ENCODE assay signal across 13 mouse cellular contexts in the genomic region with DNA sequence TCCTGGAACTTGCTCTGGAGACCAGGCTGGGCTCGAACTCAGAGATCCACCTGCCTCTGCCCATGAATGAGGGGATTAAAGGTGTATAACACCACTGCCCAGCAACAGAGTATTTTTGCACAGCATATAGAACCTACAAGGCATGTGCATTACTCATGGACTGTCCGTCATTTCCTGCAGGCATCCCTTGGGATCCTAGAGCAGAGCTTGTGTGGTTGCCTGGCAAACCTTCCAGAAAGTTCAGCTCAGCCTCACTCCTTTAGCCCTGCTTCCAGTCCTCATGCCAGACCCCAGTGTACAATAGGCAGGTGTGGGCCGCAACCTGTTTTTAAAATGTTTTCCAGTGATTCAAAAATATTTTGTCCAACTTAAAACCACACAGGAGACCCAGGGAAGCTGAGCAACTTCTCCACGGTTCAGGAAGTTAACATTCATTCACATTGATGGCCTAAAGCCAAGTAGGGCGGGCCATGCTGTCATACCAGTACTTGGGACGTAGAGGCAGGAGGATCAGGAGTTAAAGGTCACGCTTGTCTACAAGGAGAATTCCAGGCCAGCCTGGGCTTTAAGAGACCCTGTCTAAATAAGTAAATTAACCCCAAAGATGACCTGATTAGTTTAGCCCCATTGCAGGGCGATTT. TPM values are rescaled to one million over a fixed set of nuclear protein-coding genes. Genes with fewer than 3 reads are reported as not detected.
DNase-seq lines count a peak whose midpoint lies in the region; ATAC-seq and TF ChIP-seq lines count a peak whose summit lies in the region.
"Had no signal": no experiment of that assay in that cellular context is flagged by ENCODE, and none has a peak within 500 bp of the region (broad histone marks: within the 10 kb centered on the region; RNA-seq: fewer than 3 reads in every experiment).

No protein-coding gene starts in this region.

- no peak overlapping the region for H3K27ac ChIP-seq in liver, adult 2 months (replicated peaks; ENCODE audit: insufficient read depth, low read depth, low read length)
- H3K27ac ChIP-seq in liver, postnatal 0 days (ENCODE audit: low read depth) = no peak overlapping the region
- H3K27ac ChIP-seq in kidney, postnatal 0 days = no peak overlapping the region
- H3K27ac ChIP-seq in midbrain, embryonic 13.5 days = no peak overlapping the region
- H3K27ac ChIP-seq: limb, embryonic 10.5 days; neural tube, embryonic 13.5 days had no signal

- no peak overlapping the region for H3K9ac ChIP-seq in liver, adult 2 months (ENCODE audit: low read depth, low read length)
- no peak overlapping the region for H3K9ac ChIP-seq in liver, postnatal 0 days (replicated peaks)
- no peak overlapping the region for H3K9ac ChIP-seq in kidney, postnatal 0 days (ENCODE audit: low read depth, low read length)
- H3K9ac ChIP-seq in midbrain, embryonic 13.5 days (replicated peaks) = no peak overlapping the region
- H3K9ac ChIP-seq: neural tube, embryonic 13.5 days had no signal

- TF ChIP-seq POLR2A in liver, adult 2 months (IDR thresholded peaks at IDR 0.05; ENCODE audit: extremely low read depth, insufficient read depth, low read length) = no peak

- H3K36me3 ChIP-seq in liver, adult 2 months (ENCODE audit: control insufficient read depth, insufficient read depth, low read length) = no peaks in the 10 kb centered on the region
- no peaks in the 10 kb centered on the region for H3K36me3 ChIP-seq in liver, postnatal 0 days (replicated peaks; ENCODE audit: insufficient read depth, low read length)
- H3K36me3 ChIP-seq in kidney, postnatal 0 days (ENCODE audit: insufficient read depth, low read length) = no peaks in the 10 kb centered on the region
- H3K36me3 ChIP-seq in midbrain, embryonic 13.5 days = no peaks in the 10 kb centered on the region
- H3K36me3 ChIP-seq: limb, embryonic 10.5 days; neural tube, embryonic 13.5 days had no signal

- no peaks in the 10 kb centered on the region for H3K9me3 ChIP-seq in liver, postnatal 0 days (ENCODE audit: low read length)
- no peaks in the 10 kb centered on the region for H3K9me3 ChIP-seq in kidney, postnatal 0 days (replicated peaks; ENCODE audit: low read length)
- no peaks in the 10 kb centered on the region for H3K9me3 ChIP-seq in midbrain, embryonic 13.5 days
- H3K9me3 ChIP-seq: limb, embryonic 10.5 days; megakaryocyte, embryonic 14.5 days; neural tube, embryonic 13.5 days had no signal

- WGBS in liver, adult 2 months = 56% methylated on average over 8 of the region's 8 CpGs
- WGBS in liver, postnatal 0 days (ENCODE audit: insufficient replicate concordance) = 57% methylated on average over 8 of the region's 8 CpGs
- WGBS in kidney, postnatal 0 days = 43% methylated on average over 8 of the region's 8 CpGs
- 63% methylated on average over 8 of the region's 8 CpGs for WGBS in midbrain, embryonic 13.5 days

- no peak for TF ChIP-seq CTCF in liver, adult 2 months (IDR thresholded peaks at IDR 0.05; ENCODE audit: low read depth, low read length)
- TF ChIP-seq CTCF in liver, postnatal 0 days (IDR thresholded peaks at IDR 0.05; ENCODE audit: low read depth) = no peak
- TF ChIP-seq CTCF in kidney, postnatal 0 days (IDR thresholded peaks at IDR 0.05; ENCODE audit: low read depth) = no peak

- H3K27me3 ChIP-seq in liver, adult 2 months (ENCODE audit: control insufficient read depth, insufficient read depth, low read length) = no peaks in the 10 kb centered on the region
- no peaks in the 10 kb centered on the region for H3K27me3 ChIP-seq in liver, postnatal 0 days (ENCODE audit: insufficient read depth, low read length)
- no peaks in the 10 kb centered on the region for H3K27me3 ChIP-seq in kidney, postnatal 0 days (ENCODE audit: insufficient read depth, low read length)
- no peaks in the 10 kb centered on the region for H3K27me3 ChIP-seq in midbrain, embryonic 13.5 days
- H3K27me3 ChIP-seq: neural tube, embryonic 13.5 days had no signal

- H3K79me2 ChIP-seq in liver, adult 2 months (ENCODE audit: control insufficient read depth, insufficient read depth, low read length) = no peaks in the 10 kb centered on the region

- no peak for ATAC-seq in liver, postnatal 0 days
- ATAC-seq in kidney, postnatal 0 days (replicated peaks; ENCODE audit: low FRiP score, low read depth) = peak; percentile 40; the same call in 1 of the 2 replicates
- no peak for ATAC-seq in midbrain, embryonic 13.5 days
- ATAC-seq: intestine, postnatal 0 days had no signal

- H3K4me1 ChIP-seq in liver, adult 2 months (ENCODE audit: control insufficient read depth, insufficient read depth, low read length) = no peaks in the 10 kb centered on the region
- no peaks in the 10 kb centered on the region for H3K4me1 ChIP-seq in liver, postnatal 0 days (ENCODE audit: insufficient read depth)
- no peaks in the 10 kb centered on the region; the same call in 1 of the 2 replicates for H3K4me1 ChIP-seq in kidney, postnatal 0 days (replicated peaks; ENCODE audit: insufficient read depth, low read length)
- peaks cover under 1% of the 10 kb centered on the region; the same call in 1 of the 2 replicates for H3K4me1 ChIP-seq in midbrain, embryonic 13.5 days (replicated peaks)
- H3K4me1 ChIP-seq: limb, embryonic 10.5 days; neural tube, embryonic 13.5 days had no signal

- DNase-seq in liver, adult 2 months (ENCODE audit: extremely low read depth, low read depth, low spot score) = peak; percentile 47
- no peak for DNase-seq in liver, postnatal 0 days
- DNase-seq in adrenal gland, postnatal 36 days = peak; percentile 50 to 58
- DNase-seq in kidney, postnatal 0 days (ENCODE audit: low spot score) = peak; percentile 62
- DNase-seq in mesoderm, embryonic 11.5 days (ENCODE audit: low read depth, low spot score) = peak; percentile 32
- no peak for DNase-seq in thymus, postnatal 36 days
- DNase-seq in cerebellum, adult 9-11 months = no peak
- DNase-seq: thymus, adult 2 months had no signal

- no peak for TF ChIP-seq EP300 in liver, postnatal 0 days (IDR thresholded peaks at IDR 0.05; ENCODE audit: low read depth)

- H3K4me3 ChIP-seq in liver, adult 2 months (ENCODE audit: insufficient read depth, low read depth, low read length) = no peak overlapping the region
- H3K4me3 ChIP-seq in liver, postnatal 0 days (ENCODE audit: low read depth, low read length) = no peak overlapping the region
- H3K4me3 ChIP-seq in kidney, postnatal 0 days (replicated peaks; ENCODE audit: low read depth, low read length) = no peak overlapping the region
- H3K4me3 ChIP-seq in midbrain, embryonic 13.5 days (replicated peaks) = no peak overlapping the region
- H3K4me3 ChIP-seq: limb, embryonic 10.5 days; megakaryocyte, embryonic 14.5 days; neural tube, embryonic 13.5 days had no signal

- no peak overlapping the region for H3K4me2 ChIP-seq in liver, postnatal 0 days (ENCODE audit: low read depth, low read length)
- H3K4me2 ChIP-seq in kidney, postnatal 0 days (ENCODE audit: low read length) = no peak overlapping the region
- H3K4me2 ChIP-seq in midbrain, embryonic 13.5 days (replicated peaks) = no peak overlapping the region
- H3K4me2 ChIP-seq: neural tube, embryonic 13.5 days had no signal

RNA-seq across cellular contexts. Expression of gene Utrn, which starts 15.3 kb away (rescaled TPM):
- 25.7 and 27.9 TPM in 2 replicates for total RNA-seq in liver, adult 2 months (2014; rRNA removed)
- 5.4 and 5.9 TPM in 2 replicates for polyA plus RNA-seq in liver, adult 2 months (2012; rRNA removed)
- polyA plus RNA-seq in liver, postnatal 0 days (2015; fragmentation: Nextera tagmentation; extraction: Ambion mirVana) = 8.0 and 9.7 TPM in 2 replicates
- total RNA-seq in adrenal gland, postnatal 36 days (2021) = 100 to 1,000 TPM in 1 of 2 experiments, 10 to 100 TPM in 1; 98.5 to 102 TPM
- 59.0 and 69.6 TPM in 2 replicates for polyA plus RNA-seq in kidney, postnatal 0 days (2015; fragmentation: Nextera tagmentation; extraction: Ambion mirVana)
- polyA plus RNA-seq in midbrain, embryonic 13.5 days (2015; fragmentation: Nextera tagmentation; extraction: Ambion mirVana) = 21.9 and 23.6 TPM in 2 replicates

Comparison
In these comparisons a context has a peak if more than half of its experiments do, and no peak if none do; other contexts are left out.
1. DNase-seq: peak in liver, adult 2 months (single experiment), adrenal gland, postnatal 36 days (2 of 2), kidney, postnatal 0 days (single experiment) and mesoderm, embryonic 11.5 days (single experiment); none in liver, postnatal 0 days (single experiment), thymus, postnatal 36 days (0 of 2) and cerebellum, adult 9-11 months (single experiment).